Mouse (Mus musculus): ENCODE results near the gene Nmral1. TPM values are rescaled to one million over a fixed set of nuclear protein-coding genes. Genes with fewer than 3 reads are reported as not detected.
"Not testable (repeated sequence)": the region's sequence is repeated elsewhere in the genome, so short reads cannot be mapped to it uniquely, and the experiment has no call there.

Gene Nmral1
- total RNA-seq, 2 experiments from 2014 or later = 2.8 to 3.0 TPM

DNA sequence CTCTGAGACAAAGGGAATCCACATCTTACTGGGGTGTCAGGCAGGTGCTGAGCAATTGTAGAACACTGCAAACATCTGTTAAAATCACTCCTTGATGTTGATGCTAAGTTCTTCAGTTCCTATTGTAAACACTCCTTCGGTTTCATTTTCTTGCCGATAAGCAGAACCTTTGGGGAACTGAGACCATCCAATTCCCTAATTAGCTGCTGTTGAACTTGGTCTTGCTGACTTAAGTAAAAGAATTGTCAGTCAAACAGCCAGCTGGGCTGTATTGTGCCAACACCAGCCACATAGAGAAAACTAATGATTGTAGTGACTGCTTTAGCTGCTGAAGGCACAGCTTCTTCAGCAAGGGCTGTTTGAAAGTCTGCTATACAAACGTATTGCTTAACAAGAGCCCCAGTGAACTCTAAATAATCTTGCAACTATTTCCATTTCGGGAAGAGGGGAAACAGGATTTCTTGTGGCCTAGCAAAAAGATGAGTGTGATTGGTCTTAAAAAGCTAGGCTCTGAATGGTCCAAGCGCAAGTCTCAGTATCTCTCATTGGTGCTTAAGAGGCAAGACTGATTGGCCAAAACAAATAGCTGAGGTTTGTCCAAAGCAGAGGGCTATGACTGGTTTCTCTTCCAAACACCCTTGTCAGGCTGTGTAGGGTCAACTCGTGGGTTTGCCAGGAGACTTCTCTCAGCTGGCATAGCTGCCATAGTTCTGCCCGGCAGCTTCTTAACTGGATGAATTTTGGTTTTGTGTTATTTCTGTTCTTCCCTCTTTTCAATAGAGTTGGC is 3.2 kb upstream of the Nmral1 start:
- intact Hi-C loops (cut with DNase I) = loop anchor here (5.0 kb wide), 1 partner anchor 35 kb away; no protein-coding TSS in a partner anchor
- DNase-seq = no peak

DNA sequence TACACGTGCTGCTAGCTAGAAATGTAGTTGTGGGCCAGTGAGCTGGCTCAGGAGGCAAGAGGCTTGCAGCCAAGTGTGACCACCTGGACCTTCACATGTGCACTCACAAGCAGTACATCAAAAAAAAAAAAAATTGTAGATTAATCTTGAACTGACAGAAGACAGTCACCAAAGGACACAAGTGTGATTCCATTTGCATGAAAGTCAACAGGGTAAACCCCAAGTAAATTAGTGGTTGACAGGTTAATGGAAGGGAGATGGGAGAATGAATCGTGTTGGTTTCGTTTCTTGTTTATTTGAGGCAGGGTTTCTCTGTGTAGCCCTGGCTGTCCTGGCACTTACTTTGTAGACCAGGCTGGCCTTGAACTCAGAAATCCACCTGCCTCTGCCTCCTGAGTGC is 1.3 kb downstream of the Nmral1 start:
- DNase-seq = no peak
- intact Hi-C loops (cut with DNase I) = no loop called here

DNA sequence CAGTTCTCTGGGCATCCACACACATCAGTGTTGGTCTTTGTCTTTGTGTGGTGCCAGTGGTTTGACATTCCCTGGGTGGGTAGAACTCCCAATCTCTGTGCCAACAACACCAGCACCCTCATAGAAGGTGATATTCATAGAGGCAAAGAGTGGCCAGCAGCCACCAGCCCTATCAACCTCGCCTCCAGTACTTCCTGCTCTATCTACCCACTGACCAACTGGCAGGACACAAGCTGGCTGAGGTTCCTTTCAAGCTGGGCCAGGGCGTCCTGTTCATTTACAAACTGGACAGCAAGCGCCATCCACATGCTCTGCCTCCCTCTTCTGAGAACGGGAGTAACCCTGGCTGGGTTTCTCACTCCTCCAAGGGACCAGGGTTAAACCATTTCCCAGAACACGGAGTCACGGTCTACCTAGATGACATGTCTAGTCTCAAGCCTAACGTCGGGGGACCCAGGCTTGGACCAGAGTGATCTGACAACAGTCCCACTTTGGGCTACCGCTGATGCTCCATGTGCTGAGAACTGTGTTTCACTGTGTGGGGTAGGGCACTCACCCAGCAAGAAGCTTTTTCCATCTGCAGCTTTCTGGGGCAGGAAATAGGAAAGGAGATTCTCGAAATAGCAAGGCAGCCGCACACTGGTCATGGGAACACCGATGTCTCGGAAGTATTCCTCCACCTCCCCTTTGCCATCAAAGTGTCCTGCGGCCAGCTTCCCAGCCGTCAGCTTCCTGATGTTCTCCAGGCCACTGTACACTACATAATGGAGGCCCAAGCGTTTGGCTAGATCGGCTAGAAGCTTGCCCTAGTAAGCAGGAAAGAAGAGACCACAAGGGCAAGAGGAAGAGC is 5.1 kb downstream of the Nmral1 start:
- intact Hi-C loops (cut with DNase I) = no loop called here
- no peak for DNase-seq

DNA sequence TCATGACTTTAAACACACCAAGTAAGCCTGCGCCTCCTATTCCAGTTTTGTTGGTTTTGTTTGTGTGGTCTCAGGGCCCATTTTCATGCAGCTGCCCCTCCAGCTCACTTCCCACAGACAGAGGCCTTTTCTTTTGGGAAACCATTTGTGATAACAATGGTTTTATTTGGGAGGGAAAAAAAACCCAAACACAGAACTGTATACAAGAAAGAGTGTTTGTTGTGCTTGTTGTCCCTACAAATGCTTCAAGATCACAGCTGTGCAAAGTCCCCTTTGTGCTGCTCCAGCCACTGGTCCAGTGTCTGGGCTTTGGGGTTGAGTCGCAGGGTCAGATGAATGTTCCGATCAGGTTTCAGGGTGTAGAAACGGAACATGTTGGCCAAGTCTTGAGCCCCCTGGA is 8.0 kb downstream of the Nmral1 start:
- DNase-seq = no peak
- intact Hi-C loops (cut with DNase I) = no loop called here

DNA sequence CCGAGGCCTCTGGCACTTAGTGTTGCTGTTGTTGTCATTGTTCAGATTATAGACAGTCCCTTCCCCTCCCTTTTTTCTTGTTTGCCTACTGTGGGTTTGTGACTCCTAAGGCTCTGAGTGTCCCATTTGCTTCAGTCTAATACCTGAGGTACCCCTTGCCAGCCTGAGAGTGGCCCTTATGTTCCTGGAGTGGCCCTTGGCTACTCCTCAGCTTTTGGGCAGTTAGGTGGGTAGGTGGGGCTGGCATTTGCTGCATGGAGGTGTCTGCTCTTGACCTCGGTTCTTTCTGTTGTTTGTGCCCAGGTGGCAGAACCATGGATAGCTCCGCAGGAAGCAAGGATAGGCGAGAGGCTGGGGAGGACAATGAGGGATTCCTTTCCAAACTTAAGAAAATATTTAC is 13.6 kb downstream of the Nmral1 start:
- DNase-seq = no peak
- intact Hi-C loops (cut with DNase I) = no loop called here

DNA sequence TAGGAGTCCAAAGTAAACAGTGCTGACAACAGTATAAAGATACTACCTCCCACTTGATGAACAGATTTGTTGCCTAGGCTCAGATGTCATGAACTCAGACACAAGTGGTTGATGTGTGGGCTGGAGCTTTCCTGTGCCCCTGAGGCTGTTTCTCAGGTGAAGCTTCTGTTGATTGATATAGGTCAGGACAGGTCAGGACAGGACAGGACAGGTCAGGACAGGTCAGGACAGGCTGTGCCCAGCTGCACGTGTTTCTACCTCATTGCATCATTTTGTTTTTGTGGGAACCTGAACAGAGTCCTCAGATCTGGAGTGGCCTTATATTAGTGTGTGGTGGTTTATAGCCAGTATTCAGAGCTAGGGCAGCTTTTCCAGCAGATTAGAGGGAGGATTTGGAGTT is 16.5 kb downstream of the Nmral1 start:
- intact Hi-C loops (cut with DNase I) = no loop called here
- DNase-seq = no peak

DNA sequence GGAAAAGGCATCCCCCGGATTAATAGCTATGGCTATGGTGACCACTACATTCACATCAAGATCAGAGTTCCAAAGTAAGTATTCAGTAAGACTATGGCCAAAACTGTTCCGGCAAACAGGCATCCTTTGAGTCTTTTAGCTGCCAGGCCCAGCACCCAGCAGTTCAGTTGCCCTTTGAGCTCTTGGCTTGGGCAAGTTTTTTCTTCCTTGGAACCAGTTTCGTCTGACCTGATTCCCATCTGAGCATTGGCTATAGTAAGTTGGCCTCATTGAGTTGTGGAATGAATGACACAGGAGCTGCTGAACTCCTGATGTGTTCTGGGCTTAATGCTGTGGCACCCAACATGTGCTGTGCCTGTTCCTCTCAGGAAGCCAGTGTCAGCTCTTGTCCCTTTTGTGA is 17.9 kb downstream of the Nmral1 start:
- intact Hi-C loops (cut with DNase I) = no loop called here

DNA sequence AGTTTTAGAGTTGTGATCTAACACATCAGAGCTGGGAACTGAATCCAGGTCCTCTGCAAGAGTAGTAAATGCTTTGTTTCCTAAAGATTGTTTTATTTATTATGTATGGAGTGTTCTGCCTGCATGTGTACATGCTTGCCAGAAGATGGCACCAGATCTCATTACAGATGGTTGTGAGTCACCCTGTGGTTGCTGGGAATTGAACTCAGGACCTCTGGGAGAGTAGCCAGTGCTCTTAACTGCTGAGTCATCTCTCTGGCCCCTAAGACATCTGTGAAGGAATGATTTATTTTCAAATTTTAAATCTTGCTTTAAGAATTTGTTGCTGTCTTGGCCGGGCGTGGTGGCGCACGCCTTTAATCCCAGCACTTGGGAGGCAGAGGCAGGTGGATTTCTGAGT is 29.8 kb downstream of the Nmral1 start:
- DNase-seq = not testable (repeated sequence)
- intact Hi-C loops (cut with DNase I) = loop anchor here (5.0 kb wide), 1 partner anchor 33 kb away; no protein-coding TSS in a partner anchor

More for the DNA sequence above, 17.9 kb downstream of the Nmral1 start:
- no peak for DNase-seq

DNA sequence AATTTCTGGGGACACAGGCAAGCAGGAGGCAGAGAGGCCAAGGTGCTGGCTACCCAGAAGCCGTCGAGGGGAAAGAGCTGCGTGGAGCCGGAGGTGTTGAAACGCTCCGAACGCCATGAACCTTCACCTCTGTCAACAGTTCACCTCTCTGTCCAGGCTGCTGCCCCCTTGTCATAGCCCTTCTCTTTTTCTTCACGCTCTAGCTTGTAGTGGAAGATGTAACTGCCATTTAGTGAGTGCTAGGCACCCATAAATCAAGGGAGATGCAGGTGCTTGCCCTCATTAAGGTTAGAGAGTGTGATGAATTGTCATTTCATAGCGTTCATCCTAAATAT is 34.7 kb downstream of the Nmral1 start:
- no peak for DNase-seq
- intact Hi-C loops (cut with DNase I) = loop anchor here (5.0 kb wide), 1 partner anchor 103 kb away; no protein-coding TSS in a partner anchor

DNA sequence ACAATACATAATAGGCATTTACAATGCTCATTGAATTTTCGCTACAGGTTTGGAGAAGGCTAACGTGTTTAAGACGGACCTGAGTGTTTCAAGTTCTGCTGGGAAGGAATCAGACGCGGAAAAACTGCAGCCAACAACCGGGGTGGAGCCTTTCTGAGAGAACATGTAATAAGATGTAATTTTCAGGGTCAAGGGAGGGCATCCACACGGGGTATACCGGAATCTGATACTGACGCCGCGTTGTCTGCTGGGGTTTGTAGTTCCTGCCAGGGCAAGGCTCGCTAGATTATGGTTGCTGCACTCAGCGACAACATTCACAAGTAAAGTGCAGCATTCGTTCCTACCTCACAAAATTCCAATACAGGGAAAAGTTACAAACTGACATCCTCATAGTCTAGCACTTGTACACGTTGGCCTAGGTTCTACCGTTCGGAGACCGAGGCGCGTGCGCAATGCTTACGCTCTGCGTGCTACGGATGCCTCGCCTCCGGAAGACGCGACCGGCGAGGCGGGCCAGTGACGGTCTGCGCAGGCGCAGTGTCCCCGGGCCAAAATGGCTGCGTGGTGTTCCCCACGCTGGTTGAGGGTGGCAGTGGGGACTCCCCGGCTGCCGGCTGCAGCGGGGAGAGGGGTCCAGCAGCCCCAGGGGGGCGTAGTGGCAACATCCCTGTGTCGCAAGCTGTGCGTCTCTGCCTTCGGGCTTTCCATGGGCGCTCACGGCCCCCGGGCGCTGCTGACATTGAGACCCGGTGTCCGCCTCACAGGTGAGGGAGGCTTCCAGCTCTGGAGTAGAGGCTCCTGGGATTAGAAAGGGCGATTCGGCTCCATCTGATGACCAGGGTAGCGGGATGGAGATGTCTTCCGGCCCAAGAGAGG is 35.3 kb downstream of the Nmral1 start:
- DNase-seq = peak; percentile 95 to 96
- intact Hi-C loops (cut with DNase I) = loop anchor here (5.0 kb wide), 1 partner anchor 103 kb away; no protein-coding TSS in a partner anchor

DNA sequence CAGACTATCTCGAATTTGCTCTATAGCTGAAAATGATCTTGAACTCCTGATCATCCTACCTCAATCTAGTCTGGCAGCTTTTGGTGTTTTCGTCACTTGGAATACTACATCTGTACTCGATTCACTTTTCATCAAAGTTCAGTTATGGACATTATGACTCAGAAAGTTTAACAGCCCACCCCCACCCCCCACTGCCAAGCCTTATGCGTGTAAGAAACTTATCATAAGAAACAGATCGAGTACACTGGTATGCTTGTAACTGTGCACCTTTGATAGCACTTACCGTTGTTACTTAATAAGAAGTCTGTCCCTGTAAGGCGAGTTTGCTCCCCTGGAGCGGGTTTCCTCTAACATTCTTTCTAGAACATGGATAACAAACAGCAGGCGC is 36.0 kb downstream of the Nmral1 start:
- no peak for DNase-seq
- intact Hi-C loops (cut with DNase I) = loop anchor here (5.0 kb wide), 1 partner anchor 104 kb away; no protein-coding TSS in a partner anchor

DNA sequence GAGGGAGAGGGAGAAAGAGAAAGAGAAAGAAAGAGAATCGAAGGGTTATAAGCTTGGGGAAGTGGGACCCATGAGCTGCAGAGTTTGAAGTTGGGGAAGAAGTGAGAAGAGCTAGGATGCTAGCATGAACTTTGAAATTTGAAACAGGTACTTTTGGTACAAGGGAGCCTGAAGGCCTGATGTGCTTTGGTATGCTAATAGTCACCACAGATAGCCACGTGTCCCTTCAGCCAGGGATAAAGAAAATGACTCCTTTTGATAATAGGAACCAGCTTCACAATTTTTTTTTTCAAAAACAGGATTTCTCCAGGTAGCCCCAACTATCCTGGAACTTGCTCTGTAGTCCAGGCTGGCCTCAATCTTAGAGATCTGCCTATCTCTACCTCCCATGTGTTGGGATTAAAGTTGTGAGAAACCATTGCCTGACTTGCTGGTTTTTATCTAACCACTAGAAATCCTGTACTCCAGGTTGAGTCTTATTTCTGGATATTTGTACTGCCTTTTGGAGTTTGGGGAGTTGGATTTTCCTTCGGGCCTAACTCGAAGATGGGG is 36.5 kb downstream of the Nmral1 start:
- DNase-seq = no peak
- intact Hi-C loops (cut with DNase I) = loop anchor here (5.0 kb wide), 1 partner anchor 105 kb away; no protein-coding TSS in a partner anchor

DNA sequence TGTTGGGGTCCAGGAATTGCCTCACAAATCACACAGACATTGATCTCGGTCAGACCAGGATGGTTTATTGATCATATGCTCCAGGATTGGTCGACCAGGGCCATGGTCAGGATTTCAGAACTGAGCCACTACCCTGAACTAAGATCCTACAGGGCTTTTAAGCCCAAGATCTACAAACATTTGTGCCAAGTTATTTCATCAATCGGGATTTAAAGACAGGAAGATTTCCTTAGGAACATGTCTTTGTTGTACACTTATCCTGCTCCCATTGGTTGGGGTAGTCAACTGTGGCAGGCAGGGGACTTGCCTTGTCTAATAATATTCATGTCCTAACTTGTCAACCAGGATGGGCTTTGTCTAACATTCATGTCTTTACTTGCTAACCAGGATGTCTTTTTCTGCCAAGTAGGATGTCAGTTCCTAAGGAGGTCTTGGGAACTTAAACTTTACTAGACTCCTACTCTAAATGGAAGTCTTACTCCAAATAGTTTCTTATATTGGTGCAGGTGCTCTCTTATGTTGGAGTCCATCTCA is 38.2 kb downstream of the Nmral1 start:
- DNase-seq = not testable (repeated sequence)
- intact Hi-C loops (cut with DNase I) = loop anchor here (5.0 kb wide), 1 partner anchor 106 kb away; no protein-coding TSS in a partner anchor

DNA sequence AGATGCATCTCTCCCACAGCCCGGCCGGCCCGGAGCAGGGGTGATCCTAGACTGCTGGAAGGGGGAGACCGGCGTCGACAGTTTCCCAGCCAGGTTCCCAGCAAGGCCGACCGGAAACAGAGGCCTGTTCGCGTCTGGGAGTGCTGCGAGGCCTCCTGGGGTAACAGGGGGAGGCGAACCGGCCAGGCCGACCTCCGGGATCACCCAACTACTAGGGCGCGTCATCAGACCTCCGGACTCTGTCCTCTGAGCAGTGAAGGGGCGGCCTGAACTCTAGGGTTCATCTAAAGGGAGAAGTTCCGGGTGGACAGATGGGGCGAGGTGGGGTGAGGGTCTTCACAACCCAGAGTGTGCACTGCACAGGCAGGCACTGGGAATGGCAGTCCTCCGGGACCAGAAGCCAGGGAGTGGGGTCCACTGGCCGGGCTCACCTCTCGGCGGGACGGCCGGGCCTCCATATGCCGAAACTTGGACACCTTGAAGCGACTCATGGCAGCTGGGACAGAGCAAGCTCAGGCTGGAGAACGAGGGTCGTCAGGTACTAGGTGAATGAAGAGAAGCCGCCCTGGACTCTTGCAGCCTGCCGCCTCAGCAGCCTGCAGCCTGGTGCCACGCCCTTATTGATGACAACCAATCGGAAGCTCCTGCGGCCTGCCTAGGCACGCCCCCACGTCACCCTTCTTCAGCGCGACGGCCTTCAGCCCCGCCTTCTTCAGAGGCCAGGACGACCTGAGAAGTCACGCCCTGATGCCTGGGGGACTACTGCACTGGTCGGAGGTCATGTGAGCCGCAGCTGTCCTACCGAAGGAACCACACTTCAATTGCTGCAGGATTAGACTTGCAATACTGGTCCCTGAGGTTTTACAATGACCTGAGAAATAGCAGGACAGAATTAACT is 39.8 kb downstream of the Nmral1 start, which contains the start of gene Coro7:
Gene Coro7 (minus strand): TSS at position 657 of the 898 bp plus-strand sequence.
- intact Hi-C loops (cut with DNase I) = loop anchor here (5.0 kb wide), 1 partner anchor 108 kb away; no protein-coding TSS in a partner anchor
- DNase-seq = peak; percentile 77 to 88

DNA sequence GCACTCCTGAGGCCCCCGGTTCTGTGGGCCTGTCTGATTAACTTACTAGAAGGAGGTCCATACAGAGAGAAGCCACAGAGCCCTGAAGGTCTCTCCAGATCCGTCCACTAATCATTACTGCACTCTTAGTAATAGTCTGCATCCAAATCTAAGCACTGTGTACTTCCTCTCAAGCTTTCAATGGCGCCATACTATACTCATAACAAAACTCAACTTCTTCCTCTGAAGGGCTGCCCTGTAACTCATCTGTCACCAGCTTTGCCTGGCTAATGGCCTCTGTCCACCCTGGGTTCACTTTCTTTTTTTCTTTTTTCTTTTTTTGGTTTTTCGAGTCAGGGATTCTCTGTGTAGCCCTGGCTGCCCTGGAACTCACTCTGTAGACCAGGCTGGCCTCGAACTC is 41.1 kb downstream of the Nmral1 start:
- intact Hi-C loops (cut with DNase I) = no loop called here
- DNase-seq = no peak

DNA sequence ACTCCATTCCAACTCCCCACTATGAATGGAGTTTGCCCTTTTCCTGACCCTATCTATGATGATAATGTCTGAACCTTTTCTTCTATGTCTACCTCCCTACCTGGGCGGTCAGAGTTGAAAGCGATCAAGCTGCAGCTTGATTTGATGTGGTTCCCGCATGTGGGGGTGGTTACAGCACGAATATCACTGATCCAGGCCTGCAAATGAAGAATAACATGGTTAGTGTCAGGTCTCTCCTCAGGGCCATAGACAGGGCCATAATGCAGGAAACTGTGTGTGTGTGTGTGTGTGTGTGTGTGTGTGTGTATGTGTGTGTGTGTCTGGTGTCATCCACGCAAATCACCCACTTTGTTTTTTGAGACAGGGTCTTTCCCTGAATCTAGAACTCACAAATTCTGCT is 42.3 kb downstream of the Nmral1 start:
- no peak for DNase-seq
- intact Hi-C loops (cut with DNase I) = no loop called here

DNA sequence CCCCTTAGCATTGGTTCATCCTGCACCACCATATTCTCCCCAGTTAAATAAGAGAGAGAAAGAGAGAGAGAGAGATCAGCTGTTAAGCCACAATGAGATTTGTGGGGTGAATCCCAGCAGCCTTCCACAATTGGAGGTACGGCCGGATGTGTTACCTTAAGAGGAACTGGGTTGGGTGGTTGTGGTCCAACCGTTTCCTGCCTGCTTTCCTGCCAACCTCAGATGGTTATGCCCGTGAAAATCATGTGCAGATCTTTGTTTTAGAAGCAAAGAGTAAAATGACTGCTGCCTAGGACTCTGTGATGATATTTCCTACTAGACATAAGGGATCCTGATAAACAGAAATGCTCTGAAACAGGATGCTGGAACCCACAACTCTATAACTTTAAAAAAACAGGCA is 45.1 kb downstream of the Nmral1 start:
- DNase-seq = no peak
- intact Hi-C loops (cut with DNase I) = no loop called here

DNA sequence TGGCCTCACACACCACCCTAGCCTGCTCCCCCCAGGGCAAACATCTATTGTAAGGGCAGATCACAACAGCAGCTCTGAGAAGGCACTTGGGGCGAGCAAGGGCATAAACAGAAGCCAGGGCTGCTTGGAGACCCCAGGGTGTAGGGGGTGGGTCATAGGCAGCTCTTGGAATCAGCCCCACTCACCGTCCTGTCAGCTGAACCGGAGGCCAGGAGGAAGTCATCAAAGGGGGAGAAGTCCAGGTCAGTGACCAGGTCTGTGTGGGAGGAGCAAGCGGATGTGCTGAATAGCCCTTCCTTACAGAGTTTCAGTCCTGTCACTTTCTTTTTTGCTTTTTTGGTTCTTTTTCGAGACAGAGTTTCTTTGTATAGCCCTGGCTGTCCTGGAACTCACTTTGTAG is 48.8 kb downstream of the Nmral1 start:
- intact Hi-C loops (cut with DNase I) = no loop called here
- DNase-seq = no peak

Measured in gastrocnemius, postnatal 36 days (tissue).